Mouse (Mus musculus): ENCODE data around the gene Dennd4a. TPM values are rescaled to one million over a fixed set of nuclear protein-coding genes. Genes with fewer than 3 reads are reported as not detected.
A peak's percentile ranks its signal among the peaks of the same experiment; 100 is the strongest.
"Not testable (repeated sequence)": the region's sequence is repeated elsewhere in the genome, so short reads cannot be mapped to it uniquely, and the experiment has no call there.

The Dennd4a gene
- polyA plus RNA-seq, 1 experiment from 2014 or later, result 42.3 TPM

DNA sequence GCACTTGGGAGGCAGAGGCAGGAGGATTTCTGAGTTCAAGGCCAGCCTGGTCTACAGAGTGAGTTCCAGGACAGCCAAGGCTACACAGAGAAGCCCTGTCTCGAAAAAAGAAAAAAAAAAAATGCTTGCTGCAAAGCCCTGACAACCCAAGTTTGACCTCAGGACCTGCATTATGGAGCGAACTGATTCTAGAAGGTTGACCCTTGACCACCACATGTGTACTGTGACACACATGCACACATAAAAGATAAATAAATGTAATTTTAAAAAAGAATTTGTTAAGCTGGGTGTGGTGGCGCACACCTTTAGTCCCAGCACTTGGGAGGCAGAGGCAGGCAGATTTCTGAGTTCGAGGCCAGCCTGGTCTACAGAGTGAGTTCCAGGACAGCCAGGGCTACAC is 8.5 kb downstream of the Dennd4a start:
- not testable (repeated sequence) for H3K4me3 ChIP-seq (ENCODE audit: low read depth, low read length); H3K9me3 ChIP-seq (replicated peaks; ENCODE audit: control insufficient read depth, low read length); H3K9ac ChIP-seq (ENCODE audit: low read depth, low read length); ATAC-seq (ENCODE audit: low read depth); H3K27me3 ChIP-seq (ENCODE audit: control insufficient read depth, insufficient read depth, low read depth, low read length); H3K36me3 ChIP-seq (ENCODE audit: control insufficient read depth, insufficient read depth); H3K27ac ChIP-seq (ENCODE audit: low read length); H3K4me2 ChIP-seq (ENCODE audit: low read depth, low read length)
- WGBS (ENCODE audit: insufficient replicate concordance), result 95% methylated on average over 4 of the region's 4 CpGs
- H3K4me1 ChIP-seq (ENCODE audit: control insufficient read depth, low read depth, low read length), result peaks cover 24% of the 10 kb centered on the region

- Histone ChIP-seq H3K9ac (ENCODE audit: low read depth, low read length) (no peak overlapping the region), H3K27ac (ENCODE audit: low read length) (no peak overlapping the region), H3K36me3 (ENCODE audit: control insufficient read depth, insufficient read depth) (peaks cover under 1% of the 10 kb centered on the region; the same call in 1 of the 2 replicates), H3K4me3 (ENCODE audit: low read depth, low read length) (no peak overlapping the region), H3K9me3 (replicated peaks; ENCODE audit: control insufficient read depth, low read length) (no peaks in the 10 kb centered on the region), H3K4me2 (ENCODE audit: low read depth, low read length) (no peak overlapping the region), H3K4me1 (ENCODE audit: control insufficient read depth, low read depth, low read length) (peaks cover 20% of the 10 kb centered on the region), H3K27me3 (ENCODE audit: control insufficient read depth, insufficient read depth, low read depth, low read length) (no peaks in the 10 kb centered on the region)
- no peak for ATAC-seq (ENCODE audit: low read depth)
- 66% methylated on average over 3 of the region's 3 CpGs for WGBS (ENCODE audit: insufficient replicate concordance)
Observed at GRCm38 (mm10) chr9:64820086-64820795, 9.1 kb downstream of the Dennd4a start.

- H3K4me2 ChIP-seq (ENCODE audit: low read depth, low read length), result peak overlapping the region; percentile 30
- peaks cover 17% of the 10 kb centered on the region for H3K4me1 ChIP-seq (ENCODE audit: control insufficient read depth, low read depth, low read length)
- 52% methylated on average over 7 of the region's 7 CpGs for WGBS (ENCODE audit: insufficient replicate concordance)
- peaks cover 5% of the 10 kb centered on the region; the same call in 1 of the 2 replicates for H3K36me3 ChIP-seq (ENCODE audit: control insufficient read depth, insufficient read depth)
- no peak overlapping the region for H3K9ac ChIP-seq (ENCODE audit: low read depth, low read length)
- H3K27me3 ChIP-seq (ENCODE audit: control insufficient read depth, insufficient read depth, low read depth, low read length), result no peaks in the 10 kb centered on the region
- no peak overlapping the region for H3K4me3 ChIP-seq (ENCODE audit: low read depth, low read length)
- no peaks in the 10 kb centered on the region for H3K9me3 ChIP-seq (replicated peaks; ENCODE audit: control insufficient read depth, low read length)
- ATAC-seq (ENCODE audit: low read depth), result peak; percentile 54; the same call in 1 of the 2 replicates
- H3K27ac ChIP-seq (ENCODE audit: low read length), result no peak overlapping the region
Observed at GRCm38 (mm10) chr9:64822235-64822634, 11.1 kb downstream of the Dennd4a start.

DNA sequence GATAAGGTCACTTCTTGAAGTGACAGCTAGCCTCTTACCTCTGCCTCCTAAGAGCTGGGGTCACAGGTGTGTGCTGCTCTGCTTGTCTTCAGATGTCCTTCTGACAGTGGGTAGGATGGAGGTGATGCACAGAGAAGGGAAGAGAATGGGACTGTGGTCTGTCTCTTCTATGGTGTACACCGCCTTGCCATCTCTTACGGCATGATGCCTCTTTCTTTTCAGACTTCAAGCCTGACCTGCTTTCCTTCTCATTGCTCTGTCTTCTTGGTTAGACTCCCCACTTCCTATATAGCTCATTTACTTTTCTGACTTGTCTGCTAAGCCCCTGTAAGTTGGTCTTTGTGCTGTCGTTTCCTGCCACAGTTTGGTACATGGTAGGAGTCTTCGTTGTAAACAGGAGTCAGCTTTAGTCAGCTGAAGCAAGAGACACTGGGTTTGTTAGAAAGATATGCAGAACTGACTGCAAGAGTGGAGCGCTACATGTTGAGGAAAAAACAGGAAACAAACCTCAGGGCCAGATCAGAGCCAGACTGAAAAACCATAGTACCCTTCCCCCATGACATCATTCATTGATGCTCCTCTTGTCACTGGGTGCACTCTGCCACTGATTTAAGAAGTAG is 13.4 kb downstream of the Dennd4a start:
- no peak overlapping the region for H3K4me3 ChIP-seq (ENCODE audit: low read depth, low read length)
- no peak overlapping the region for H3K27ac ChIP-seq (ENCODE audit: low read length)
- H3K36me3 ChIP-seq (ENCODE audit: control insufficient read depth, insufficient read depth), result peaks cover 5% of the 10 kb centered on the region; the same call in 1 of the 2 replicates
- peaks cover 22% of the 10 kb centered on the region for H3K4me1 ChIP-seq (ENCODE audit: control insufficient read depth, low read depth, low read length)
- no peak overlapping the region for H3K9ac ChIP-seq (ENCODE audit: low read depth, low read length)
- no peaks in the 10 kb centered on the region for H3K27me3 ChIP-seq (ENCODE audit: control insufficient read depth, insufficient read depth, low read depth, low read length)
- no peak for ATAC-seq (ENCODE audit: low read depth)
- no peak overlapping the region for H3K4me2 ChIP-seq (ENCODE audit: low read depth, low read length)
- H3K9me3 ChIP-seq (replicated peaks; ENCODE audit: control insufficient read depth, low read length), result no peaks in the 10 kb centered on the region
- WGBS (ENCODE audit: insufficient replicate concordance), result 45% methylated on average over 5 of the region's 5 CpGs

GRCm38 (mm10) chr9:64830092-64830618 is 19.0 kb downstream of the Dennd4a start:
- H3K9me3 ChIP-seq (replicated peaks; ENCODE audit: control insufficient read depth, low read length), result no peaks in the 10 kb centered on the region
- ATAC-seq (ENCODE audit: low read depth), result no peak
- H3K4me3 ChIP-seq (ENCODE audit: low read depth, low read length), result no peak overlapping the region
- H3K4me2 ChIP-seq (ENCODE audit: low read depth, low read length), result no peak overlapping the region; the same call in 1 of the 2 replicates
- H3K4me1 ChIP-seq (ENCODE audit: control insufficient read depth, low read depth, low read length), result peaks cover 42% of the 10 kb centered on the region
- no peak overlapping the region for H3K9ac ChIP-seq (ENCODE audit: low read depth, low read length)
- H3K27ac ChIP-seq (ENCODE audit: low read length), result peak overlapping the region; percentile 65
- no peaks in the 10 kb centered on the region for H3K27me3 ChIP-seq (ENCODE audit: control insufficient read depth, insufficient read depth, low read depth, low read length)
- 12% methylated on average over 6 of the region's 6 CpGs for WGBS (ENCODE audit: insufficient replicate concordance)
- peaks cover 5% of the 10 kb centered on the region; the same call in 1 of the 2 replicates for H3K36me3 ChIP-seq (ENCODE audit: control insufficient read depth, insufficient read depth)

DNA sequence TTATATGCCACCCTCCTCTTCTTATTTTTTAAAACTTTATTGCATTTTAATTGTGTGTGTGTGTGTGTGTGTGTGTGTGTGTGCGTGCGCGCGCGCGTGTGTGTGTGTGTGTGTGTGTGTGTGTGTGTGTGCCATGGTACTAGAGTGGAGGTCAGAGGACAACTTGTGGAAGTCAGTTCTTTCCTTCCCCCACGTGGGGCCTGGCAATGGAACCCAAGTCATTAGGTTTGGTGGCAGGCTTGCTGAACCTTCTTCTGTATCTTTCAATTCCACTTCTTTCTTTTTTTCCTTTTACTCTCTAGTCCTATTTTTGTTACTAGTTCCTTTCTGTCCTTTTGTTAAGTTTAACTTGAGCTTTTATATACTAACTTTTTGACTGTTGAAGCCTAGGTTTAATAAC is 19.5 kb downstream of the Dennd4a start:
- WGBS (ENCODE audit: insufficient replicate concordance), result 64% methylated on average over 7 of the region's 7 CpGs
- Histone ChIP-seq H3K4me2 (ENCODE audit: low read depth, low read length) (no peak overlapping the region), H3K4me1 (ENCODE audit: control insufficient read depth, low read depth, low read length) (peaks cover 42% of the 10 kb centered on the region), H3K9ac (ENCODE audit: low read depth, low read length) (no peak overlapping the region), H3K9me3 (replicated peaks; ENCODE audit: control insufficient read depth, low read length) (no peaks in the 10 kb centered on the region), H3K4me3 (ENCODE audit: low read depth, low read length) (no peak overlapping the region), H3K27ac (ENCODE audit: low read length) (no peak overlapping the region), H3K27me3 (ENCODE audit: control insufficient read depth, insufficient read depth, low read depth, low read length) (no peaks in the 10 kb centered on the region), H3K36me3 (ENCODE audit: control insufficient read depth, insufficient read depth) (peaks cover 5% of the 10 kb centered on the region)
- no peak for ATAC-seq (ENCODE audit: low read depth)

- Histone ChIP-seq H3K36me3 (ENCODE audit: control insufficient read depth, insufficient read depth) (peaks cover 11% of the 10 kb centered on the region), H3K27ac (ENCODE audit: low read length) (no peak overlapping the region)
Observed at GRCm38 (mm10) chr9:64831760-64832159, 20.6 kb downstream of the Dennd4a start.

GRCm38 (mm10) chr9:64834418-64834817 is 23.3 kb downstream of the Dennd4a start:
- H3K27ac ChIP-seq (ENCODE audit: low read length), result peak overlapping the region; percentile 61
- peaks cover 25% of the 10 kb centered on the region for H3K36me3 ChIP-seq (ENCODE audit: control insufficient read depth, insufficient read depth)
- peak overlapping the region; percentile 49 for H3K4me2 ChIP-seq (ENCODE audit: low read depth, low read length)
- H3K9ac ChIP-seq (ENCODE audit: low read depth, low read length), result no peak overlapping the region
- no peak overlapping the region for H3K4me3 ChIP-seq (ENCODE audit: low read depth, low read length)
- H3K9me3 ChIP-seq (replicated peaks; ENCODE audit: control insufficient read depth, low read length), result no peaks in the 10 kb centered on the region
- H3K4me1 ChIP-seq (ENCODE audit: control insufficient read depth, low read depth, low read length), result peaks cover 36% of the 10 kb centered on the region
- WGBS (ENCODE audit: insufficient replicate concordance), result 32% methylated on average over 3 of the region's 3 CpGs
- no peaks in the 10 kb centered on the region for H3K27me3 ChIP-seq (ENCODE audit: control insufficient read depth, insufficient read depth, low read depth, low read length)
- peak; percentile 84 for ATAC-seq (ENCODE audit: low read depth)

More at GRCm38 (mm10) chr9:64831760-64832159, 20.6 kb downstream of the Dennd4a start:
- Histone ChIP-seq H3K27me3 (ENCODE audit: control insufficient read depth, insufficient read depth, low read depth, low read length) (no peaks in the 10 kb centered on the region), H3K4me2 (ENCODE audit: low read depth, low read length) (no peak overlapping the region), H3K9me3 (replicated peaks; ENCODE audit: control insufficient read depth, low read length) (no peaks in the 10 kb centered on the region), H3K9ac (ENCODE audit: low read depth, low read length) (no peak overlapping the region), H3K4me3 (ENCODE audit: low read depth, low read length) (no peak overlapping the region), H3K4me1 (ENCODE audit: control insufficient read depth, low read depth, low read length) (peaks cover 44% of the 10 kb centered on the region)
- 78% methylated on average over 2 of the region's 2 CpGs for WGBS (ENCODE audit: insufficient replicate concordance)
- no peak for ATAC-seq (ENCODE audit: low read depth)

- 56% methylated on average over 4 of the region's 4 CpGs for WGBS (ENCODE audit: insufficient replicate concordance)
- ATAC-seq (ENCODE audit: low read depth), result peak; percentile 55; the same call in 1 of the 2 replicates
- H3K4me2 ChIP-seq (ENCODE audit: low read depth, low read length), result no peak overlapping the region
- H3K36me3 ChIP-seq (ENCODE audit: control insufficient read depth, insufficient read depth), result peaks cover 59% of the 10 kb centered on the region
- H3K9ac ChIP-seq (ENCODE audit: low read depth, low read length), result no peak overlapping the region
- no peaks in the 10 kb centered on the region for H3K9me3 ChIP-seq (replicated peaks; ENCODE audit: control insufficient read depth, low read length)
- no peak overlapping the region for H3K4me3 ChIP-seq (ENCODE audit: low read depth, low read length)
- peaks cover 11% of the 10 kb centered on the region for H3K4me1 ChIP-seq (ENCODE audit: control insufficient read depth, low read depth, low read length)
- peak overlapping the region; percentile 42; the same call in 1 of the 2 replicates for H3K27ac ChIP-seq (ENCODE audit: low read length)
- no peaks in the 10 kb centered on the region for H3K27me3 ChIP-seq (ENCODE audit: control insufficient read depth, insufficient read depth, low read depth, low read length)
Observed at GRCm38 (mm10) chr9:64845355-64845754, 34.2 kb downstream of the Dennd4a start.

Data from liver, embryonic 16.5 days (tissue).